Mouse (Mus musculus): ENCODE measurements around the gene Piga.

DNA sequence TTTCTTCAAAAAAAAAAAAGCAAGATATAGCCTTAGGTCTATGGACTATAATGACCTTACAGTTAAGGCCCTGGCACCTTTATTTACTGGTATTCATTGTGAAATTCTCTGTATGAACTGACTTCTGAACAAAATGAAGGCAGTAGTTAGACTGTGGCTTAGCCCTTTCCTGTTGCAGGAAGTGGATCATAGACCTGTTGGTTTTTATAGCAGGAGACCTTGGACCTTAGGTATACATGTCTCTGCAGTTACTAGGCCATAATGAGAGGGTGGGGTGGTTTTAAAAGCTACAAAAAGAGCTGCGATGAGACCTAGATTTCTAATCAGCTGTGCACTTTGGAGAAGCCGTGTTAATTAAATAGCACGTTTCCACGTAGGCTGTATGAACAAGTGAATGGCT is 7.7 kb downstream of the Piga start:
- no peak for TF ChIP-seq CTCF (IDR thresholded peaks at IDR 0.05; ENCODE audit: extremely low read depth, insufficient read length, insufficient replicate concordance, low read depth, low read length)
- TF ChIP-seq POLR2A (IDR thresholded peaks at IDR 0.05; ENCODE audit: low read depth, low read length) = no peak
